Mouse (Mus musculus) kidney, postnatal 14 days (tissue): ENCODE results near the gene Olfr1324.
"Not testable (repeated sequence)": the region's sequence is repeated elsewhere in the genome, so short reads cannot be mapped to it uniquely, and the experiment has no call there.

ENCODE experiments used
- DNase-seq: peaks from one replicate; pipeline ENCODE4 v3.0.0; 2022; ENCODE audit warnings: mixed read lengths

Gene Olfr1324

GRCm38 (mm10) chrX:50428398-50428797, at the start of gene Olfr1324:
Olfr1324 (minus strand) TSS chrX:50428498.
- no peak for DNase-seq

- DNase-seq, result not testable (repeated sequence)
Observed at GRCm38 (mm10) chrX:50470341-50470740, 42.0 kb upstream of the Olfr1324 start.

DNA sequence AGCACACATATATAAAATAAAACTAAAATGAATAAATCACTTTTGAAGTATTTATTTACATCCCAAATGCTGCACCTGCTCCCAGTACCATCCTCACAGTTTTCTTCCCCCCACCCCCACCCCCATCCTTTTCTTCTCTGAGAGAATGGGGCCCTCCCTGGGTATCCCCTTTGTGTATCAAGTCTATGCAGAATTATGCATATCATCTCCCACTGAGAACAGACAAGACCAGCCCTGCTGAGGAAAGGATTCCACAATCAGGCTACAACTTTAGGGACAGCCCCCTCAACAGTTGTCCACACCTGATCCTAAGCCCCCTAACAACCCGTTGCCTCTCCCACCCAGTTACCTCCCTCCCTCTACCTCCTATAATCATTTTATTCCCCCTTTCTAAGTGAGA, 27.8 kb upstream of the Olfr1324 start:
- no peak for DNase-seq

- DNase-seq, result no peak
Observed at GRCm38 (mm10) chrX:50443352-50443751, 15.1 kb upstream of the Olfr1324 start.

DNA sequence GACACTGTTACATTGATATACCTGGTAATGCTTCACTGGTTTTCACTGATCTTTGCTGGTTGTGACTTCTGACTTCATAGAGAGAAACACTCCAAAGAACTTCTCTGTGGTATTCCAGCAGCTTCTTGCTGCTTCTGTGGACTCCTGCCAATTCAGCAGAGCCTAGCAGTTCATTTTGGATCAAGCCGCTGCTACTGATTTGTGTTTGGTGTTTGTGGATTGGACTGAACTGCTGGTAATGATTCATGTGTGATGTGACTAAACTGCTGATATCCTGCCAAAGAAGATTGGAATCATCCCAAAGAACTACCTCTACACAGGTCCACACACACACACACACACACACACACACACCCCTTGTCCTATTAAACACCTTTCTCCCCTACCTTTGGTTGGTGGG, 14.4 kb upstream of the Olfr1324 start:
- no peak for DNase-seq

- DNase-seq, result no peak
Observed at GRCm38 (mm10) chrX:50432499-50432898, 4.2 kb upstream of the Olfr1324 start.

DNA sequence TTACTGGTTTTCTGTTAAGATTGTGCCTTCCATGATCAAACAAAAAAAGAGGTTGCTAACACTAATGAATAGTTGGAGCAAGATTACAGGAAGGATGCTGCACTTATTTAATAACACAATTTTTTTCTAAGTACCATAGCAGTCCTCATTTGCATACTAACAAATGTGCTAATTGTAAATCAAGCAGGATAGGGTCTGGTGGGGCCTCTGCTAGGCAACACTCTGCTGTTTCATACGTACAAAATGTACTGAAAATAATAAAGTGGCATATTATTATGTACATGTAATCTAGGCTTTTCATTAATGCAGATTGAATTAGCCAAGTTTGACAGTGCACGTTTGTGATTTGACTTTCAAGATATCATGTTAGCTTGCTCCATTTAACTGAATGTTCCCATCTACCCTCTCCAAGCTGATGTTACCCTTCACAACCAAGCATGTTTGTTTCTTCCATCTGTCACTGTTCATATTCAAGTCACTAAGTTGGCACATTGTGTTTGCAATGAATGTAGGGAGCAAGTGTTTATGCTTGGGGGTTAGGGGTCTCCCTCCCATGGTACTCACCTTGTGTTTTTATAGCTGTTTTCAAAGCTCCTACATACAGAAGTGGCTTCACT, 478 bp downstream of the Olfr1324 start:
- no peak for DNase-seq

DNA sequence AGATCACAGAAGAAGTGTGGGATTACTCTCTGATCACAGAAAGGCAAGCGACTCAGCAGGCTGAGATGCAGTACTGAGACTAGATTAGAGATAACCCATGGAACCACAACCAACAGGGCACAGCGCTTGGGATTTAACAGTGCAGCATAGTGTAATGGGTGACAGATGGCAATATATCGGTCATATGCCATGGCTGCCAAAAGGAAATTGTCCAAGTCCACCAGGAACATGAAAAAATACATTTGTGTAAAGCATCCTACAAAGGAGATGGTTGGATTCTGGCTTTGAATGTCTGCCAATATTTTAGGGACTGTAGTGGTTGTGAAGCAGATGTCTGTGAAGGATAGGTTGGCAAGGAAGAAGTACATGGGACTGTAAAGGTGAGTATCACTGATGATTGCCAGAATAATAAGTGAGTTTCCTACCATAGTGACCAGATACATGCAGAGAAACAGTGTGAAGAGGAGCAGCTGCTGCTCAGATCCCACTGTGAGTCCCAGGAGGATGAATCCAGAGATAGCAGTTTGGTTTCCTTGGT, 2.3 kb downstream of the Olfr1324 start:
- DNase-seq, result no peak

DNA sequence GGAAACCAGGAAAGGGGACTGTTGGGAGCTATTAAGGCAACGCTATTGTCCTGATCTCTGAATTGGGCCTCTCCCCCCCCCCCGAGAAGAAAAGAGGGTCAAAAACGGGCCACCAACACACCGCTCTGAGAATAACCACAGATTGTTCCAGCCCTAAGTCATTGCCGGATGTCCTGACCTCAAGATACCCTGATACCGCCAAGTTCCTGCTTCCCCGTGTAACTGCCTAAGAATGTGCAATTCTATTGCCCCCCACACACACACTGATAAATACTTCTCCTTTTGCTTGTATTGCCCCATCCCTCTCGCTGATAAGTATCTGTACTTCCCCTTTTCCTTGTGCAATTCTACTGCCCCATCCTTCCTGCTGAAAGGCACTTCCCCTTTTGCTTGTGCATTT, 17.9 kb downstream of the Olfr1324 start:
- DNase-seq, result not testable (repeated sequence)

DNA sequence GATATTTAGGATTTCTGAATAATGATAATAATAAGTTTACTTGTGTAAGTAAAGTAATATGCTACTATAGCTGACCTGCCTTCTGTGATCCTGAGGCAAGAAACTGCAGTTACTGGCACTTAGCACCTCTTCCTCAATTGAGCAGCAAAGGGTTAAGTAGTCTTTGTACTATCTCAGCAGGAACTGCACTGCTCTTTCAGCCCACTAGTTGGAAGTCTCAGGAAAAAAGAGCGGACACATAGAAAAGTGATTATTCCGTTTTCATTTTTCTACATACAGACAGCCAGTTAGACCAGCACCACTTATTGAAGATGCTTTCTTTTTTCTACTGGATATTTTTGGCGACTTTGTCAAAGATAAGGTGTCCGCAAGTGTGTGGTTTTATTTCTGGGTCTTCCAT, 37.7 kb downstream of the Olfr1324 start:
- not testable (repeated sequence) for DNase-seq

GRCm38 (mm10) chrX:50374978-50375377, 53.3 kb downstream of the Olfr1324 start:
- no peak for DNase-seq
